Comparison of ENCODE assay signal across 26 mouse cellular contexts in the genomic region with DNA sequence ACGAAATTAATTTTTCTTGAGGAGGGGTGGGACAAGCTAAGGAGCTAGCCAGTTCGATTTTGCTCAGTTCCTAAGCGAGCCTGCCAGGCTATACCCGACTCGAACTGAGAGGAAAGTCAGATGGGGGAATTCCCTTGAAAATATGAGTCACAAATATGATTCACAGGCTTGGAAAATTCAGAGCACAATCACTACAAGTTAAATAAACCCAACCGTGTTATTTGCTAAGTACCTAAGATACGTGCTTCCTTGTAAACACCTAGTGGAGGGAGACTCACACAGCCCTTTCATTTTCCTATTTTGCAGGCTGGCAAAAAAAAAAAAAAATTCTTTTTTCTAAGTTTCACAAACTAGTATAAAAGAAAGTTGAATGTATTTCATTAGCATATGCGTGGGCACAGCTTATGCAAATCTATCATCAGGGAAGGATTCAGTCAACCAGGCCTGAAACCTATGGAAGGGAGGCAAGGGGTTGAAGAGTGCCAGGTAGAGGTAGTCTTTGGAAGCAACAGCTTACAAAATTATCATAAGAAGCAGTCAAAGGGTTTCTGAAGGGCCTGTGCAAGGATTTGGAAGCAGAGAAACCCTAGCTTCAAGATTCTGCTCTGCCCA.
DNase-seq lines count a peak whose midpoint lies in the region; ATAC-seq lines count a peak whose summit lies in the region.
"Had no signal": no experiment of that assay in that cellular context is flagged by ENCODE, and none has a peak within 500 bp of the region (broad histone marks: within the 10 kb centered on the region; RNA-seq: fewer than 3 reads in every experiment).

No protein-coding gene starts in this region.

- peak; percentile 70 for ATAC-seq in activated CD4-positive, CD25-positive, alpha-beta regulatory T cell, adult 4 months
- ATAC-seq in inflammation-experienced regulatory T-cells, adult 6 months = peak; percentile 80
- no peak for ATAC-seq in forebrain, embryonic 15.5 days (replicated peaks)
- ATAC-seq in cerebellum, adult (ENCODE audit: insufficient number of reproducible peaks, low FRiP score, low TSS enrichment) = no peak
- ATAC-seq: forebrain, embryonic 13.5 days; hindbrain, postnatal 0 days; midbrain, embryonic 15.5 days had no signal

- H3K9ac ChIP-seq in forebrain, embryonic 15.5 days (replicated peaks) = no peak overlapping the region
- H3K9ac ChIP-seq: forebrain, embryonic 13.5 days; midbrain, embryonic 15.5 days had no signal

- H3K4me2 ChIP-seq in forebrain, embryonic 15.5 days (replicated peaks) = no peak overlapping the region
- H3K4me2 ChIP-seq: forebrain, embryonic 13.5 days; liver, embryonic 11.5 days; midbrain, embryonic 15.5 days had no signal

- H3K36me3 ChIP-seq in forebrain, embryonic 15.5 days = no peaks in the 10 kb centered on the region
- H3K36me3 ChIP-seq: embryonic facial prominence, embryonic 10.5 days; hindbrain, embryonic 10.5 days; limb, embryonic 10.5 days; midbrain, embryonic 15.5 days had no signal

- no peaks in the 10 kb centered on the region for H3K4me1 ChIP-seq in forebrain, embryonic 15.5 days
- H3K4me1 ChIP-seq: embryonic facial prominence, embryonic 10.5 days; forebrain, embryonic 13.5 days; midbrain, embryonic 15.5 days had no signal

- no peak overlapping the region for H3K27ac ChIP-seq in forebrain, embryonic 15.5 days (replicated peaks)
- H3K27ac ChIP-seq: embryonic facial prominence, embryonic 10.5 days; forebrain, embryonic 13.5 days; hindbrain, embryonic 10.5 days; hindbrain, postnatal 0 days; layer of hippocampus, adult 2 months; left cerebral cortex, adult 2 months; limb, embryonic 10.5 days; midbrain, embryonic 15.5 days had no signal

- H3K4me3 ChIP-seq in forebrain, embryonic 15.5 days = no peak overlapping the region
- H3K4me3 ChIP-seq: embryonic facial prominence, embryonic 10.5 days; forebrain, embryonic 13.5 days; hindbrain, embryonic 10.5 days; layer of hippocampus, adult 2 months; left cerebral cortex, adult 2 months; limb, embryonic 10.5 days; midbrain, embryonic 15.5 days had no signal

- no peaks in the 10 kb centered on the region for H3K27me3 ChIP-seq in forebrain, embryonic 15.5 days
- H3K27me3 ChIP-seq: forebrain, embryonic 13.5 days; midbrain, embryonic 15.5 days had no signal

- peak; percentile 82 for DNase-seq in 3T3-L1 (ENCODE audit: low read depth, low spot score)
- DNase-seq in CD4-positive helper T cell, adult 2 months (ENCODE audit: low read depth, low spot score) = peak; percentile 72
- DNase-seq in layer of hippocampus, adult 8-10 months (ENCODE audit: low spot score in 2 of 2) = no peak
- no peak for DNase-seq in thymus, postnatal 36 days
- DNase-seq: cerebellum, adult 18-20 months; cerebellum, postnatal 25 days; gastrocnemius, postnatal 36 days; kidney, adult 2 months; kidney, postnatal 10 days; lung, adult 18-20 months; lung, postnatal 36 days; right cerebral cortex, postnatal 14 days; thymus, postnatal 4 days had no signal

- 90% methylated on average over 8 of the region's 8 CpGs for WGBS in forebrain, embryonic 15.5 days

- H3K9me3 ChIP-seq in forebrain, embryonic 15.5 days = no peaks in the 10 kb centered on the region
- H3K9me3 ChIP-seq: forebrain, embryonic 13.5 days; limb, embryonic 10.5 days; midbrain, embryonic 15.5 days had no signal

Comparison
In these comparisons a context has a peak if more than half of its experiments do, and no peak if none do; other contexts are left out.
1. DNase-seq: peak in 3T3-L1 (single experiment) and CD4-positive helper T cell, adult 2 months (single experiment); none in layer of hippocampus, adult 8-10 months (0 of 2) and thymus, postnatal 36 days (0 of 2).
2. ATAC-seq: peak in activated CD4-positive, CD25-positive, alpha-beta regulatory T cell, adult 4 months (single experiment) and inflammation-experienced regulatory T-cells, adult 6 months (single experiment); none in forebrain, embryonic 15.5 days (single experiment) and cerebellum, adult (single experiment).